Mouse (Mus musculus): Measurements from ENCODE around the gene Txnl4b. TPM values are rescaled to one million over a fixed set of nuclear protein-coding genes. Genes with fewer than 3 reads are reported as not detected.

The Txnl4b gene
- 10.1 and 12.8 TPM in 2 replicates for total RNA-seq (2023)

DNA sequence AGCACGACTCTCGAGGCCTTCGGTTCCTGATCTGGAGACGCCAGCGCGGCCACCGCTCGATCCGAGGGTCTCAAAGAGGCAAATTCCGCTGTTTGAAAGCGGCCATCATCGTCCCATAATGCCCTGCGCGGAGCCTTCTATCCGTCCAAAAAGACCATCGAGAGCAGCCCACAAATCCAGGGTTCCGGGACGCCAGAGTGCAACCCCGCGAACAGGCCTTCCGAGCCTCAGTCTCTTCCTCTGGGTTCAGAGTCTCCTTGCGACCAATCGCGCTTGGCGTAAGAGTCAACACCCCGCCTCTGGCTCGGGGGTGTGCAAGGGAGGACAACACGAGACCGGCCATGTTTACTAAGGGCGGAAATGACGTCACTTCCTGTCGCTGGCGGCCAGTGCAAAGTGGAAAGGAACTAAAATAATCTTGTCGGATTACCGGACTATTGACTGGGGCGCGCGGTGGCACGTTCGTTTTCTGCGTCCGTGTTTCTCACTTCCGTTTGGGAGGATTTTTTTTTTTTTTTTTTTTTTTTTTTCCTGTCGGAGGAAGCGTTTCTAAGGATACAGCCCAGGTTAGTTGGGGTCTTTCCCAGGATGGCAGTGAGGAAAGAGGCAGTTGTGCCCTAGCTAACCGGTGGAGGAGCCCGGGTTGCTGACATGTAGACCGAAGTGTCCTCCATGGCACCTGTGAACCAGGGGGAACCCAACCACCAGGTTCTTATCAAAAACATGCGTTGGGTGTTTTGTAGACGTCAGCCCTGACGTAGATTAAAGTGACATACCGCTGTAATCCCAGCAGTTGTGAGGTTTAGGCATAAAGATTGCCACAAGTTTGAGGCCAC, at the start of gene Txnl4b, which contains the start of gene Dhx38:
TSS of gene Txnl4b (plus strand) at position 395 of the 836 bp plus-strand sequence.
TSS of gene Dhx38 (minus strand) at position 364 of the 836 bp plus-strand sequence.

DNA sequence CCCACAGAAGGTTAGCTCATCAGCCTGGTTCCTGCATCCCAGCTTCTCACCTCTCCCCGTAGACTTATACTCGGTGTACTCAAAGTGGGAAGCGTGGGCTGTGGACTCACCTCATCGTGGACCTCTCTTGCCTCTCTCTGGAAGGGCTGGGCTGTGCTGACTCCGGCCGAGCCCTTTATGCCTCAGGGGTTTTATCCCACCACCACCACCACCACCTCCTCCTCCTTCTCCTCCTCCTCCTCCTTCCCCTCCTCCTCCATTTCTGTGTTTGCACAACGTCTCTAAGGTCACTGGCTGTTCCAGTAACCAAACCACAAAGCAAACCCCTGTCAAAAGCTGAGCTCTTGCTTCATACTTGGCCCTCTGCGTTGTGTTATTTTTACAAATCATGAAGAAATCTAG, 13.2 kb downstream of the Txnl4b start, which contains the start of gene Hp:
TSS of gene Hp (minus strand) at position 273 of the 402 bp plus-strand sequence.

DNA sequence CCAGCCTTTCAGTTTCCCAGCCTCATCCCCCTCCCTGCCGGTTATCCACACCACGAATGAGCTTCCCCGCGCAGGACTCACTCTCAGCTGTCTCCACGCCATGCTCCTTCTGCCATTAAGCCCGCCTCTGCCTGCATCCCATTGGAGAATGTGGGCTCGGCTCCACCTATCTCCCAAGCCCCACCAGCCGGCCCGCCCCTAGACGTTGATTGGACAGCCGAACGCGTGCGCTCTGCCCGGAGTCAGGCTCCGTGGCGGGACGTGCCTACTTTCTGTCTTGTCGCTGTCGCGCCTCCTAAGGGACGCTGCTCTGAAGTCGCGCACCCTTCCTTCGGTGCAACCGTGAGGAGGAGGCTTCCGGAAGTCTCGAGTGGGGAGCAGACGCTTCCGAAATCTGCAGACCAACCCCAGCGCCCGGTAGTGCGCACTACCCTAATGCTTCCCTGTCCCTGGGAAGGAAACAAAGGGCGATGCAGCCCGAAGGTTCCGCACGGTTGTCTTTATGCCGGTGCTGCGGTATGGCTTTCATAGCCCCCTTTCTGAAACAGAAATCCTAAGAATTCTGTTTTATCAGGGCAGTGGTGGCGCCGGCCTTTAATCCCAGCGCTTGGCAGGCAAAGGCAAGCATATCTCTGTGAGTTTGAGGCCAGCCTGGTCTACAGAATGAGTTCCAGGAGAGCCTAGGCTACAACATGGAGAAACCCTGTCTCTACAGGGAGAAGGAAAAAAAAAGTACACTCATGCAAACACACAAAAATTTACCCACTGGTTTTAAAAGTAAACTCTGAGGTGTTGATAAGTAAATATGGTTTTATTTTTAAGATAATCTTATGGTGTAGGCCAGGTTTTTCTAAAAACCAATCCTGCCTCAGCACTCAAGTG, 42.8 kb downstream of the Txnl4b start, which contains the start of gene Dhodh:
TSS of gene Dhodh (minus strand) at position 403 of the 882 bp plus-strand sequence.

DNA sequence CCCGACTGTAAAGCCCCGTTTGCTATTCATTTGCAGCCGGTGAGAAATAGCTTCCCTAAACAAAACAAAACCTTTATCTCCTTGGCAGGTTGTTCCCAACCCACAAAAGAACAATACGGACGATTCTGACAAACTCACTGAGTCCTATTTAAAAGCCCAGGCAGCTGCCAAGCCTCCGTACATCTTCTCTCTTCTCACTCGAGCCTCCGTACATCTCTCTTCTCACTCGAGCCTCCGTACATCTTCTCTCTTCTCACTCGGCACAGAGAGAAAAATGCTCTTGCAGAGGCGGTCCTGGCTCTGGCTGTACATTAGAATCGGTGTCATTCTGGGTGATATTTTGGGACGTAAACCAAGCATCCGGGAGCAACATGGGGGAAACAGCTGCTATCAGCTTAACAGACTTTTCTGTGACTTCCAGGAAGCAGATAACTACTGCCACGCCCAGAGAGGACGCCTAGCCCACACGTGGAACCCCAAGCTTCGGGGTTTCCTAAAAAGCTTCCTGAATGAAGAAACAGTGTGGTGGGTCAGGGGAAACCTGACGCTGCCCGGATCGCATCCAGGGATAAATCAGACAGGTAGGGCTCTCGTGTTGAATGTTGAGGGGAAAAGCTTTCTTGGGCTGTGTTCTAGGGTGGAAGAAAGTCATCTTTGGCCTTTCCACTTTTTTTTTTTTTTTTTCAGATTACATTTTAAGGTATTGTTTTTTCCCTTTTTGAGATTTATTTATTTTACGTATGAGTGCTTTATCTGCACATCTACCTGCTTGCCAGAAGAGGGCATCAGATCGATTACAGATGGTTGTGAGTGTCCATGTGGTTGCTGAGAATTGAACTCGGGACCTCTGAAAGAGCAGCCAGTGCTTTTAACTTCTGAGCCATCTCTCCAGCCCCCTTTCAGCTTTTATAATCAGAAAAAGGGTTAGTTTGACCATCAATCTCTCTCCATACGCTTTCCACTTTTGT, 48.8 kb downstream of the Txnl4b start, which contains the start of gene Pkd1l3:
TSS of gene Pkd1l3 (plus strand) at position 275 of the 968 bp plus-strand sequence.

Other genes starting within 250 kb of the Txnl4b start
- not detected in 2 replicates for gene Pmfbp1, start 71.9 kb upstream of the Txnl4b start, total RNA-seq (2023)
- 110 and 138 TPM in 2 replicates for gene Dhx38, start within 50 bp of the Txnl4b start, total RNA-seq (2023)
- gene Hp, start 13.3 kb downstream of the Txnl4b start, total RNA-seq (2023), result 1,024 and 1,082 TPM in 2 replicates
- gene Dhodh, start 42.8 kb downstream of the Txnl4b start, total RNA-seq (2023), result 6.1 and 15.4 TPM in 2 replicates
- 0.47 TPM in 1 of 2 replicates, not detected in the other for gene Pkd1l3, start 48.6 kb downstream of the Txnl4b start, total RNA-seq (2023)
- 120 and 159 TPM in 2 replicates for gene Ist1, start 127.4 kb downstream of the Txnl4b start, total RNA-seq (2023)
- gene Zfp821, start 139.7 kb downstream of the Txnl4b start, total RNA-seq (2023), result 18.7 and 23.1 TPM in 2 replicates
- gene Atxn1l, start 171.8 kb downstream of the Txnl4b start, total RNA-seq (2023), result 34.0 and 40.5 TPM in 2 replicates
- 63.3 and 81.9 TPM in 2 replicates for gene Ap1g1, start 212.7 kb downstream of the Txnl4b start, total RNA-seq (2023)

Data from neutrophil, adult 65 days (primary cell).